Mouse (Mus musculus) stomach, embryonic 14.5 days (tissue): ENCODE results near the gene Olfr374. TPM values are rescaled to one million over a fixed set of nuclear protein-coding genes. Genes with fewer than 3 reads are reported as not detected.
A peak's percentile ranks its signal among the peaks of the same experiment; 100 is the strongest.

Experiments used
- ATAC-seq: fragments of 200-750 bp; cut with Nextera tagmentation; 2 replicates; pipeline ENCODE4 v1.8.0; 2017; ENCODE audit warnings: low read depth, moderate TSS enrichment; ENCODE audit not compliant: insufficient number of reproducible peaks, insufficient read depth, low FRiP score
- H3K27ac ChIP-seq: fragments of 300-500 bp; sonication (generic); 2 replicates; pipeline ENCODE4 v1.5.1; 2014; ENCODE audit warnings: mild to moderate bottlenecking, low read length, moderate library complexity, mixed read lengths
- H3K27me3 ChIP-seq: fragments of 300-500 bp; sonication (generic); 2 replicates; pipeline ENCODE4 v1.6.1; 2014; ENCODE audit warnings: low read length, control low read depth, mixed read lengths; ENCODE audit not compliant: control insufficient read depth, insufficient read depth
- H3K36me3 ChIP-seq: fragments of 300-500 bp; sonication (generic); 2 replicates; pipeline ENCODE4 v1.6.1; 2014; ENCODE audit warnings: mild to moderate bottlenecking, control low read depth, low read length, moderate library complexity, mixed read lengths; ENCODE audit not compliant: control insufficient read depth, insufficient read depth
- H3K4me1 ChIP-seq: fragments of 300-500 bp; sonication (generic); 2 replicates; pipeline ENCODE4 v1.6.1; 2014; ENCODE audit warnings: low read length, control low read depth, mixed read lengths; ENCODE audit not compliant: control insufficient read depth, insufficient read depth
- H3K4me2 ChIP-seq: fragments of 300-500 bp; sonication (generic); replicated peaks from 2 replicates; pipeline ENCODE4 v1.6.1; 2014; ENCODE audit warnings: low read depth, low read length, control low read depth
- H3K4me3 ChIP-seq: fragments of 300-500 bp; sonication (generic); 2 replicates; pipeline ENCODE4 v1.5.1; 2014; ENCODE audit warnings: low read depth, low read length, control low read depth
- H3K9ac ChIP-seq: fragments of 300-500 bp; sonication (generic); replicated peaks from 2 replicates; pipeline ENCODE4 v1.6.1; 2014; ENCODE audit warnings: low read depth, mild to moderate bottlenecking, control low read depth, low read length, moderate library complexity, mixed read lengths
- H3K9me3 ChIP-seq: fragments of 300-500 bp; sonication (generic); 2 replicates; pipeline ENCODE4 v1.6.1; 2016; ENCODE audit warnings: low read depth, low read length, control low read depth; ENCODE audit not compliant: control insufficient read depth
- WGBS: fragments of 180-500 bp; shearing (Covaris S2); extraction: QIAGEN DNeasy Blood & Tissue Kit; methylation state at CpG from one replicate; pipeline ENCODE4 v1.1.7; 2014; 5-methylcytosine and 5-hydroxymethylcytosine counted together
- polyA plus RNA-seq: library from polyadenylated mRNA; unstranded; fragments of >200 nt; fragmentation: Nextera tagmentation; extraction: Ambion mirVana; gene quantifications from 2 replicates; pipeline ENCODE4 v1.2.1, GENCODE M21; 2014

Gene Olfr374
- polyA plus RNA-seq, 1 experiment from 2014 or later: 0.13 TPM

GRCm38 (mm10) chr8:72131901-72132300 lies 25.1 kb downstream of the Olfr374 start:
- Histone ChIP-seq H3K9ac (no peak overlapping the region), H3K4me2 (no peak overlapping the region), H3K27ac (no peak overlapping the region; the same call in 1 of the 2 replicates), H3K4me3 (no peak overlapping the region), H3K27me3 (no peaks in the 10 kb centered on the region), H3K36me3 (no peaks in the 10 kb centered on the region), H3K9me3 (no peaks in the 10 kb centered on the region), H3K4me1 (peaks cover 5% of the 10 kb centered on the region; the same call in 1 of the 2 replicates)
- no peak for ATAC-seq
- 87% methylated on average over 2 of the region's 2 CpGs for WGBS

- Histone ChIP-seq H3K4me2 (no peak overlapping the region), H3K27me3 (no peaks in the 10 kb centered on the region), H3K9me3 (no peaks in the 10 kb centered on the region), H3K27ac (no peak overlapping the region; the same call in 1 of the 2 replicates), H3K4me3 (no peak overlapping the region), H3K36me3 (no peaks in the 10 kb centered on the region), H3K9ac (no peak overlapping the region), H3K4me1 (peaks cover 9% of the 10 kb centered on the region; the same call in 1 of the 2 replicates)
- 69% methylated on average over 1 of the region's 1 CpGs for WGBS
- no peak for ATAC-seq
Observed at GRCm38 (mm10) chr8:72132417-72132816, 25.6 kb downstream of the Olfr374 start.

GRCm38 (mm10) chr8:72132891-72133290 lies 26.1 kb downstream of the Olfr374 start:
- Histone ChIP-seq H3K9me3 (no peaks in the 10 kb centered on the region), H3K4me3 (no peak overlapping the region), H3K27me3 (no peaks in the 10 kb centered on the region), H3K4me2 (no peak overlapping the region), H3K36me3 (no peaks in the 10 kb centered on the region; the same call in 1 of the 2 replicates), H3K27ac (no peak overlapping the region), H3K4me1 (peaks cover 13% of the 10 kb centered on the region; the same call in 1 of the 2 replicates), H3K9ac (no peak overlapping the region)
- 42% methylated on average over 1 of the region's 1 CpGs for WGBS
- ATAC-seq: no peak

- ATAC-seq: no peak
- H3K27ac ChIP-seq: no peak overlapping the region
Observed at GRCm38 (mm10) chr8:72133507-72133906, 26.7 kb downstream of the Olfr374 start.

GRCm38 (mm10) chr8:72134756-72135445 lies 28.1 kb downstream of the Olfr374 start, which contains the start of gene Tpm4:
TSS of gene Tpm4 (plus strand) at chr8:72134975.
- H3K4me2 ChIP-seq: peak within 1 kb of the TSS; percentile 73
- peaks cover 15% of the 10 kb centered on the region; the same call in 1 of the 2 replicates for H3K4me1 ChIP-seq
- H3K9me3 ChIP-seq: no peaks in the 10 kb centered on the region
- H3K27me3 ChIP-seq: no peaks in the 10 kb centered on the region
- ATAC-seq: peak; percentile 82
- WGBS: under 1% methylated on average over 26 of the region's 49 CpGs
- H3K36me3 ChIP-seq: peaks cover 15% of the 10 kb centered on the region
- peak within 1 kb of the TSS; percentile 100 for H3K27ac ChIP-seq
- peak within 1 kb of the TSS; percentile 99 for H3K9ac ChIP-seq
- H3K4me3 ChIP-seq: peak within 1 kb of the TSS; percentile 89

More at GRCm38 (mm10) chr8:72133507-72133906, 26.7 kb downstream of the Olfr374 start:
- peaks cover 15% of the 10 kb centered on the region; the same call in 1 of the 2 replicates for H3K4me1 ChIP-seq
- H3K36me3 ChIP-seq: peaks cover 2% of the 10 kb centered on the region
- H3K9ac ChIP-seq: no peak overlapping the region
- no peaks in the 10 kb centered on the region for H3K9me3 ChIP-seq
- no peak overlapping the region for H3K4me2 ChIP-seq
- H3K4me3 ChIP-seq: no peak overlapping the region
- 55% methylated on average over 1 of the region's 1 CpGs for WGBS
- H3K27me3 ChIP-seq: no peaks in the 10 kb centered on the region

- H3K9ac ChIP-seq: peak overlapping the region; percentile 99
- H3K36me3 ChIP-seq: peaks cover 21% of the 10 kb centered on the region
- peak overlapping the region; percentile 89 for H3K4me3 ChIP-seq
- peaks cover 15% of the 10 kb centered on the region; the same call in 1 of the 2 replicates for H3K4me1 ChIP-seq
- H3K27ac ChIP-seq: peak overlapping the region; percentile 100
- ATAC-seq: peak; percentile 62
- under 1% methylated on average over 59 of the region's 62 CpGs for WGBS
- peak overlapping the region; percentile 73 for H3K4me2 ChIP-seq
- H3K27me3 ChIP-seq: no peaks in the 10 kb centered on the region
- no peaks in the 10 kb centered on the region for H3K9me3 ChIP-seq
Observed at GRCm38 (mm10) chr8:72135446-72136301, 28.8 kb downstream of the Olfr374 start.

GRCm38 (mm10) chr8:72136302-72136978 lies 29.6 kb downstream of the Olfr374 start:
- Histone ChIP-seq H3K9me3 (no peaks in the 10 kb centered on the region), H3K27ac (peak overlapping the region; percentile 100), H3K9ac (peak overlapping the region; percentile 99), H3K4me2 (peak overlapping the region; percentile 73), H3K27me3 (no peaks in the 10 kb centered on the region), H3K36me3 (peaks cover 28% of the 10 kb centered on the region), H3K4me3 (peak overlapping the region; percentile 89), H3K4me1 (peaks cover 15% of the 10 kb centered on the region; the same call in 1 of the 2 replicates)
- ATAC-seq: peak; percentile 44; the same call in 1 of the 2 replicates
- under 1% methylated on average over 18 of the region's 18 CpGs for WGBS

GRCm38 (mm10) chr8:72137431-72137830 lies 30.6 kb downstream of the Olfr374 start:
- Histone ChIP-seq H3K9me3 (no peaks in the 10 kb centered on the region), H3K9ac (no peak overlapping the region), H3K36me3 (peaks cover 38% of the 10 kb centered on the region), H3K27ac (0 out of 2 replicates have a peak overlapping the region, but pooled peaks have one; percentile 1), H3K4me1 (peaks cover 15% of the 10 kb centered on the region; the same call in 1 of the 2 replicates), H3K4me2 (peak overlapping the region; percentile 73), H3K4me3 (peak overlapping the region; percentile 89), H3K27me3 (no peaks in the 10 kb centered on the region)
- ATAC-seq: no peak
- WGBS: 85% methylated on average over 2 of the region's 2 CpGs
